Comparison of ENCODE assay signal across 11 mouse cellular contexts in the genomic region with DNA sequence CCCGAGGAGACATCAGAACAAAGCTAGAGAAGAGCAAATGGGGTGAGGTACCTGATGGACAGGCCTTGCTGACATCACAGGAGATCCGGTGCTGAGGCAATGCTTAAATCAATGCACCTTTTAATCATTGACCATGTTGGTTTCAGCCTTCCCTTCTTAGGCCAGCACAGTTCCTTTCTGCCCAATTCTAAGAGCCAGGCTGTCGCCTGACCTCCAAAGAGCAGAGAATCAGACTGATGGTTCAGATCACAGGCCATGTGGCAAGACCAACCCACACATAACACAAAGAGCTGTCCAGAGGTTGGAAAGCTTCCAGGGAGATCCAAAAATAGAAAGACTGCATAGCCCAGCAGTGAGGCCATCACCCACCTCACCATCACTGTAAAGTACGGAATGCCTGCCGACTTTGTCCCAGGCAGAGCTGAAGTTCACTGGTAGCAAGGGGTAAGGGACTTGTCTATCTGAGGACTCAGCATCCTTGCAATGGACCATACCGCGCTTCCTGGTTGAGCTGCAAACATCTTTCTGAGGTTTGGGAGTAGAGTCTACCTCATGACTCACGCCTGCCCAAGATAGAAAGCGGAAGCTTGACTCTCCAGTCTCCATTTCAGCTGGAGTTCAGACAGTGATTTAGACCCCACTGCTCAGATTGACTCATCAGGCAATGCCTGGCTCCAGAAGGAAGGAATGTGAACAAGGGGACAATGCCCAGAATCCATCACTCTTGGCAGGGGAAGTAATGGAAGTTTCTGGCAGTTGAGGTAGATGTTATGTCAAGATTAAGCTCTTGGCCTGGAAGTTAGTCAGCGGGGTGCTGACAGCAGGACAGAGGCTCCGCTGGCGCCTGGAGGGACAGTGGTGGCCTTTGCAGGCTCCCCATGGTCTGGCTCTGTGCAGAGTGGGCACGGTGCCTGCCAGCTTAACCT.
DNase-seq lines count a peak whose midpoint lies in the region; ATAC-seq lines count a peak whose summit lies in the region.
"Had no signal": no experiment of that assay in that cellular context is flagged by ENCODE, and none has a peak within 500 bp of the region (broad histone marks: within the 10 kb centered on the region; RNA-seq: fewer than 3 reads in every experiment).

No protein-coding gene starts in this region.

- H3K9me3 ChIP-seq in hindbrain, embryonic 15.5 days = no peaks in the 10 kb centered on the region
- H3K9me3 ChIP-seq in hindbrain, embryonic 12.5 days (replicated peaks) = no peaks in the 10 kb centered on the region
- H3K9me3 ChIP-seq: limb, embryonic 15.5 days had no signal

- H3K36me3 ChIP-seq in hindbrain, embryonic 15.5 days = no peaks in the 10 kb centered on the region
- no peaks in the 10 kb centered on the region for H3K36me3 ChIP-seq in hindbrain, embryonic 12.5 days
- H3K36me3 ChIP-seq: G1E; limb, embryonic 15.5 days had no signal

- peaks cover 33% of the 10 kb centered on the region for H3K4me1 ChIP-seq in hindbrain, embryonic 15.5 days (replicated peaks)
- H3K4me1 ChIP-seq in hindbrain, embryonic 12.5 days = peaks cover 34% of the 10 kb centered on the region
- H3K4me1 ChIP-seq: limb, embryonic 15.5 days had no signal

- no peak overlapping the region for H3K27ac ChIP-seq in hindbrain, embryonic 15.5 days (replicated peaks)
- H3K27ac ChIP-seq in hindbrain, embryonic 12.5 days = no peak overlapping the region
- H3K27ac ChIP-seq: limb, embryonic 15.5 days had no signal

- H3K4me2 ChIP-seq in hindbrain, embryonic 15.5 days = no peak overlapping the region
- H3K4me2 ChIP-seq in hindbrain, embryonic 12.5 days (replicated peaks) = no peak overlapping the region
- H3K4me2 ChIP-seq: limb, embryonic 15.5 days had no signal

- 69% methylated on average over 13 of the region's 13 CpGs for WGBS in hindbrain, embryonic 15.5 days
- 74% methylated on average over 13 of the region's 13 CpGs for WGBS in hindbrain, embryonic 12.5 days

- H3K9ac ChIP-seq in hindbrain, embryonic 15.5 days = no peak overlapping the region
- H3K9ac ChIP-seq in hindbrain, embryonic 12.5 days = no peak overlapping the region
- H3K9ac ChIP-seq: limb, embryonic 15.5 days had no signal

- DNase-seq in Muller cell, postnatal 12 days (ENCODE audit: inconsistent ontology term) = peak; percentile 95
- peak; percentile 14 to 19 for DNase-seq in cerebellum, postnatal 36 days
- DNase-seq in heart, postnatal 14 days = peak; percentile 6 to 47
- DNase-seq in B cell, adult 2 months = no peak
- DNase-seq in embryo, embryonic 9.5 days (ENCODE audit: extremely low spot score) = no peak
- no peak for DNase-seq in thymus, postnatal 10 days (ENCODE audit: low spot score in 2 of 2)

- intact Hi-C loops in heart, postnatal 14 days (cut with DNase I) = no loop called here

- no peaks in the 10 kb centered on the region for H3K27me3 ChIP-seq in hindbrain, embryonic 15.5 days
- 0 out of 2 replicates have a peak, but pooled peaks cover 6% of the 10 kb centered on the region for H3K27me3 ChIP-seq in hindbrain, embryonic 12.5 days

- H3K4me3 ChIP-seq in hindbrain, embryonic 15.5 days = no peak overlapping the region
- H3K4me3 ChIP-seq in hindbrain, embryonic 12.5 days = no peak overlapping the region
- H3K4me3 ChIP-seq: limb, embryonic 15.5 days had no signal

- 0 out of 2 replicates have a peak, but pooled peaks have one; percentile 17 for ATAC-seq in hindbrain, embryonic 15.5 days (ENCODE audit: low FRiP score, low read depth)
- no peak for ATAC-seq in hindbrain, embryonic 12.5 days (ENCODE audit: low FRiP score)
- ATAC-seq: forebrain, embryonic 14.5 days had no signal

Comparison
In these comparisons a context has a peak if more than half of its experiments do, and no peak if none do; other contexts are left out.
1. DNase-seq: peak in Muller cell, postnatal 12 days (single experiment), cerebellum, postnatal 36 days (2 of 2) and heart, postnatal 14 days (2 of 2); none in B cell, adult 2 months (0 of 2), embryo, embryonic 9.5 days (single experiment) and thymus, postnatal 10 days (0 of 2).